8 mouse cellular contexts compared by ENCODE assay signal in the genomic region with DNA sequence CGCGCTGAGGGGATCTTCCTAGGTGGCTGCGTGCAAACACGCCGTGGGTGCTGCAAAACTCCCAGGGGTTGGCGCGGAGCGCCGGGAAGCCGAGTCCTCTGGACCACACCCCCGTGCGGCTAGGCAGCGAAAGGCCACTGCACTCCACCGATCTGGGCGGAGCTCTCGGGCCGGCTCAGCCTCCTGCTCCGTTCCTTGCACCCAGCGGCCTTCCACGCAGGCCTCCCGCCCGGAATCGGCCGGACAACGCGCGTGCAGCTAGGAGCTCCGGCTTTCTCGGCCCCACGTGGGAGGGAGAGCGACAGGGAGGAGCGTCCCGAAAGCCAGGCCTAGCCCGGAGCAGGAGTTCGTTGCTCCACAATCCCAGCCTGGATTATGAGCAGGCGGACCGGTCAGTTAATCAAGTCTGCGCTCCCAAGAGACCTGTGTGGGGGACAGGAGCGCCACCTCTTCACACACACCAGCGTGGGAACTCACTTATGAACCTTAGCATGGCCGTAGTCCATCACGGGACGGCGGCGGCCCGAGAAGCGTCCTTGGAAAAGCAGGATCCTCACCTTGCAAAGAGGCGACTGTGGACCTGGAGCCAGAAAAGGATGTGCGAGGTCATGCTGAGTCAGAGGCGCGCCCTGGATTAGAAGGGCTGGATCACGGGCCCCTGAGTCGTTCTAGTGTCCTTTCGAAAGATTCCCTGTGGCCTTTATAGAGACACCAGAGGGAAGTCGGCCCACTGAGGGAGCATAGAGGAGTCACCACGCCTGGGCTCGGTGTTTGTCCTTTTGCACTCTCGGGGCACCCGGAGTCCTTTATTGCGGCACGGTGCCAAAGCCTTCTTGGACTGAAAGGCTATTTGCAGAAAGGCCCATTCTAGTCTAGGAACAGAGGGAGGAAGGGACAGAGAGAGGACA. TPM values are rescaled to one million over a fixed set of nuclear protein-coding genes. Genes with fewer than 3 reads are reported as not detected.
DNase-seq lines count a peak whose midpoint lies in the region; ATAC-seq and TF ChIP-seq lines count a peak whose summit lies in the region.

A gene (minus strand): TSS at position 47 of the 908 bp plus-strand sequence.

- DNase-seq in Muller cell, postnatal 12 days (ENCODE audit: inconsistent ontology term) = peak; percentile 86
- DNase-seq in cerebellum, adult 8-10 months = peak; percentile 85
- peak; percentile 66 for DNase-seq in forebrain, postnatal 0 days
- peak; percentile 78 to 80 for DNase-seq in heart, postnatal 36 days
- peak; percentile 48 to 63 for DNase-seq in layer of hippocampus, adult 8-10 months (ENCODE audit: low spot score in 2 of 2)
- peak; percentile 26 for DNase-seq in thymus, adult 2 months

- intact Hi-C loops in heart, postnatal 36 days (cut with DNase I) = loop anchor here (2.0 kb wide), 1 partner anchor 25 kb away; no protein-coding TSS in a partner anchor

- ATAC-seq in forebrain, postnatal 0 days = peak; percentile 87
- ATAC-seq in lung, embryonic 15.5 days (ENCODE audit: borderline replicate concordance, extremely low read depth, low FRiP score, low TSS enrichment) = peak; percentile 92
- ATAC-seq in neutrophil, adult 5-6 weeks (ENCODE audit: extremely low read depth, insufficient number of reproducible peaks, low FRiP score, poor library complexity, severe bottlenecking) = peak; percentile 65

- no peak within 1 kb of the TSS for H3K27ac ChIP-seq in forebrain, postnatal 0 days (ENCODE audit: low read depth, low read length)
- H3K27ac ChIP-seq in lung, embryonic 15.5 days = no peak within 1 kb of the TSS
- no peak within 1 kb of the TSS for H3K27ac ChIP-seq in thymus, adult 2 months (ENCODE audit: control insufficient read depth, insufficient read depth, low read length)

- H3K9me3 ChIP-seq in forebrain, postnatal 0 days (ENCODE audit: low read length) = no peaks in the 10 kb centered on the region
- H3K9me3 ChIP-seq in lung, embryonic 15.5 days = no peaks in the 10 kb centered on the region

- TF ChIP-seq POLR2A in thymus, adult 2 months (IDR thresholded peaks at IDR 0.05; ENCODE audit: control insufficient read depth, extremely low read depth, insufficient read depth, low read length, poor library complexity) = no peak

- H3K36me3 ChIP-seq in forebrain, postnatal 0 days (ENCODE audit: insufficient read depth) = no peaks in the 10 kb centered on the region
- H3K36me3 ChIP-seq in lung, embryonic 15.5 days = no peaks in the 10 kb centered on the region
- H3K36me3 ChIP-seq in thymus, adult 2 months (ENCODE audit: control insufficient read depth, insufficient read depth, low read length) = no peaks in the 10 kb centered on the region

- H3K9ac ChIP-seq in forebrain, postnatal 0 days = peak within 1 kb of the TSS; percentile 64
- H3K9ac ChIP-seq in lung, embryonic 15.5 days = peak within 1 kb of the TSS; percentile 52

- peak; percentile 35; the same call in 1 of the 2 replicates for TF ChIP-seq CTCF in forebrain, postnatal 0 days (IDR thresholded peaks at IDR 0.05; ENCODE audit: low read depth)
- TF ChIP-seq CTCF in thymus, adult 2 months (IDR thresholded peaks at IDR 0.05; ENCODE audit: borderline replicate concordance, control insufficient read depth, extremely low read depth, insufficient read depth, low read length, poor library complexity) = no peak

- H3K4me3 ChIP-seq in forebrain, postnatal 0 days (ENCODE audit: low read depth, low read length) = peak within 1 kb of the TSS; percentile 48
- peak within 1 kb of the TSS; percentile 43 for H3K4me3 ChIP-seq in lung, embryonic 15.5 days
- peak within 1 kb of the TSS; percentile 31 for H3K4me3 ChIP-seq in thymus, adult 2 months (ENCODE audit: control insufficient read depth, insufficient read depth, low read length)

- peaks cover 8% of the 10 kb centered on the region; the same call in 1 of the 2 replicates for H3K4me1 ChIP-seq in forebrain, postnatal 0 days (ENCODE audit: insufficient read depth)
- H3K4me1 ChIP-seq in lung, embryonic 15.5 days = peaks cover 15% of the 10 kb centered on the region
- peaks cover 11% of the 10 kb centered on the region; the same call in 1 of the 2 replicates for H3K4me1 ChIP-seq in thymus, adult 2 months (replicated peaks; ENCODE audit: control insufficient read depth, insufficient read depth, low read length)

- peak within 1 kb of the TSS; percentile 90 for H3K4me2 ChIP-seq in forebrain, postnatal 0 days (ENCODE audit: low read depth)
- H3K4me2 ChIP-seq in lung, embryonic 15.5 days = peak within 1 kb of the TSS; percentile 90

- no peaks in the 10 kb centered on the region for H3K27me3 ChIP-seq in forebrain, postnatal 0 days (ENCODE audit: insufficient read depth, low read length)
- H3K27me3 ChIP-seq in lung, embryonic 15.5 days = peaks cover 27% of the 10 kb centered on the region
- H3K27me3 ChIP-seq in thymus, adult 2 months (ENCODE audit: control insufficient read depth, insufficient read depth, low read length) = peaks cover 8% of the 10 kb centered on the region; the same call in 1 of the 2 replicates

- 4% methylated on average over 59 of the region's 61 CpGs for WGBS in forebrain, postnatal 0 days
- 4% methylated on average over 52 of the region's 61 CpGs for WGBS in lung, embryonic 15.5 days
- 6% methylated on average over 61 of the region's 61 CpGs for WGBS in thymus, adult 2 months

RNA-seq across cellular contexts. Expression of the gene that starts here (rescaled TPM):
- total RNA-seq in forebrain, postnatal 0 days (2014; rRNA removed) = 3.7 and 4.7 TPM in 2 replicates
- 3.3 and 4.0 TPM in 2 replicates for polyA plus RNA-seq in forebrain, postnatal 0 days (2015; fragmentation: Nextera tagmentation; extraction: Ambion mirVana)
- 1 to 10 TPM; 4.2 to 4.6 TPM for total RNA-seq in heart, postnatal 36 days (2021)
- 10 to 100 TPM in 1 of 4 experiments, 1 to 10 TPM in 3; 7.8 to 14.1 (median 8.4) TPM for total RNA-seq in layer of hippocampus, adult 8-10 months (2022)
- 0.51 and 0.88 TPM in 2 replicates for polyA plus RNA-seq in lung, embryonic 15.5 days (2015; fragmentation: Nextera tagmentation; extraction: Ambion mirVana)
- total RNA-seq in neutrophil, adult 5-6 weeks (2017) = 2.9 and 6.3 TPM in 2 replicates
- 1.2 and 1.6 TPM in 2 replicates for polyA plus RNA-seq in thymus, adult 2 months (2012; rRNA removed)

Comparison
In these comparisons a context has a peak if more than half of its experiments do, and no peak if none do; other contexts are left out.
1. Peak in ATAC-seq, H3K4me3 ChIP-seq, H3K9ac ChIP-seq and H3K4me2 ChIP-seq in lung, embryonic 15.5 days; RNA of the gene not detected or under 1 TPM.
2. DNase-seq: peak in every context shown above with its lines; median percentile 86 in Muller cell, postnatal 12 days; 85 in cerebellum, adult 8-10 months; 79 in heart, postnatal 36 days; 66 in forebrain, postnatal 0 days; 56 in layer of hippocampus, adult 8-10 months; 26 in thymus, adult 2 months.